Mouse (Mus musculus) olfactory bulb, adult 2 months (tissue): ENCODE results near the gene Ets1.

Experiments used
- CTCF ChIP-seq: fragments of 200-500 bp; IDR thresholded peaks from 2 replicates; pipeline ENCODE4 v1.5.1; 2012; ENCODE audit warnings: low read depth, mild to moderate bottlenecking, low read length, moderate library complexity; ENCODE audit not compliant: insufficient read depth
- POLR2A ChIP-seq: fragments of 200-500 bp; IDR thresholded peaks from 2 replicates; pipeline ENCODE4 v1.6.1; 2012; ENCODE audit warnings: mild to moderate bottlenecking, low read depth, low read length, moderate library complexity; ENCODE audit not compliant: insufficient read depth

DNA sequence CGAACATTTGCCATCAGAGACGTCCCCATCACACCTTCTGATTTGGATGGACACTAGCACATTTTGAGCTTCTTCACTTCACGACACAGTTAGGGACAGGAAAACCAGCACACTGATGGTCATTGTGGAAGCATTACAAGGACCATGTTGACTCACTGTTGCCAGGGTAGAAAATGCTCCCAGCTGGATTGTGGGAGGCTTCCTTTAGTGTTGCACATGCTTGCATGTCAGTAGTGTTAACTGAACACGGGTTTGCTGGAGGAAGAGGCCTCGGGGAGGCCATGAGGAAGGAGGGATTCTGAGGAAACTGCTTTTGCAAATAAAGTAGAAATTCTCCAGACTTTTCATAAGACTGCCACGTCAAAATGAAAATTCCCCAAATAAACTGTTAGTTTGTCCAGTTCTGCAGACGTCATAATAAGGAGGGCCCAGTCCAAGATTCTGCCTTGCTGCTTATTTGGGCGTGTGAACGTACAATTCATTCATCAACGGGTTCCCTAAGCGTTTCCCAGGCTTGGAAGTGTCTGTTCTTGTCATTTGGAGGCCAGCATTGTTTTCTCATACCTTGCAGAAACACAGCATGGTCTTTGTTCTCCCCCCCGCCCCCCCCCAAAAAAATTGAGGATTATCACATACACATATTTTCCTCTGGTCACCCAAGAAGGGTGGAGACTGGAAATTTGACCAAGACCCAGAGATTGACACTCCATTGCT, 58.2 kb downstream of the Ets1 start:
- TF ChIP-seq CTCF = no peak
- no peak for TF ChIP-seq POLR2A
